Mouse (Mus musculus): ENCODE measurements around the gene Tmtc2.

GRCm38 (mm10) chr10:105195377-105195776, 378.9 kb downstream of the Tmtc2 start:
- TF ChIP-seq ZC3H11A (IDR thresholded peaks at IDR 0.05; ENCODE audit: borderline replicate concordance, low read depth, low read length) (no peak), ZNF384 (IDR thresholded peaks at IDR 0.05; ENCODE audit: low read depth, low read length) (no peak), MAFK (IDR thresholded peaks at IDR 0.05; ENCODE audit: insufficient read depth, low read depth, low read length) (peak; percentile 87)

Data from ES-E14 (cell line).